Mouse (Mus musculus) left cerebral cortex, postnatal 36 days (tissue): ENCODE data around the gene Pxylp1. TPM values are rescaled to one million over a fixed set of nuclear protein-coding genes. Genes with fewer than 3 reads are reported as not detected.
"Not testable (repeated sequence)": the region's sequence is repeated elsewhere in the genome, so short reads cannot be mapped to it uniquely, and the experiment has no call there.

Experiments used
- DNase-seq, 2 experiments: peaks; one replicate each; pipeline ENCODE4 v3.0.0; 2021 to 2022; ENCODE audit warnings: low spot score in 2 of 2, mixed read lengths in 1 of 2
- intact Hi-C: fragments of 180-260 bp; cut with DNase I; formaldehyde crosslinking; loops from one replicate; pipeline ENCODE4 v1.15.1; 2025
- total RNA-seq, 2 experiments: library from RNA; stranded (reverse); gene quantifications; 2 replicates each; pipeline ENCODE4 v1.2.3; 2021

Gene Pxylp1
- 10 to 100 TPM; 17.1 to 17.6 TPM for total RNA-seq

GRCm38 (mm10) chr9:96892546-96892945 lies at the start of gene Pxylp1:
Gene Pxylp1, minus strand, starts transcription at chr9:96892669.
- intact Hi-C loops, result no loop called here
- no peak for DNase-seq

GRCm38 (mm10) chr9:96938887-96939286 lies 46.4 kb upstream of the Pxylp1 start:
- intact Hi-C loops, result no loop called here
- no peak for DNase-seq

- DNase-seq, intact Hi-C loops: not testable (repeated sequence)
These were observed 44.0 kb upstream of the Pxylp1 start for GRCm38 (mm10) chr9:96936427-96936826.

- DNase-seq, result no peak
- intact Hi-C loops, result no loop called here
These were observed 43.3 kb upstream of the Pxylp1 start for GRCm38 (mm10) chr9:96935556-96936300.

- intact Hi-C loops, result no loop called here
These were observed 42.3 kb upstream of the Pxylp1 start for GRCm38 (mm10) chr9:96934816-96935215.

GRCm38 (mm10) chr9:96932751-96933150 lies 40.3 kb upstream of the Pxylp1 start:
- DNase-seq, result no peak

More at GRCm38 (mm10) chr9:96934816-96935215, 42.3 kb upstream of the Pxylp1 start:
- DNase-seq, result no peak

GRCm38 (mm10) chr9:96923577-96924316 lies 31.3 kb upstream of the Pxylp1 start:
- intact Hi-C loops, result no loop called here
- DNase-seq, result no peak

More at GRCm38 (mm10) chr9:96932751-96933150, 40.3 kb upstream of the Pxylp1 start:
- intact Hi-C loops, result no loop called here

GRCm38 (mm10) chr9:96923119-96923518 lies 30.6 kb upstream of the Pxylp1 start:
- intact Hi-C loops, result no loop called here
- DNase-seq, result no peak

- intact Hi-C loops, result loop anchor here (1.0 to 2.0 kb wide), 3 partner anchors 44 to 245 kb away; no protein-coding TSS in a partner anchor
- DNase-seq, result peak; percentile 95 to 97
These were observed 24.4 kb upstream of the Pxylp1 start for GRCm38 (mm10) chr9:96916620-96917538.

GRCm38 (mm10) chr9:96916076-96916475 lies 23.6 kb upstream of the Pxylp1 start:
- DNase-seq, result no peak
- intact Hi-C loops, result loop anchor here (1.0 to 2.0 kb wide), 3 partner anchors 45 to 246 kb away; no protein-coding TSS in a partner anchor

- DNase-seq, result no peak
- intact Hi-C loops, result no loop called here
These were observed 22.4 kb upstream of the Pxylp1 start for GRCm38 (mm10) chr9:96914851-96915250.

GRCm38 (mm10) chr9:96914005-96914404 lies 21.5 kb upstream of the Pxylp1 start:
- DNase-seq, result no peak
- intact Hi-C loops, result no loop called here

- intact Hi-C loops, result no loop called here
- DNase-seq, result no peak
These were observed 17.0 kb upstream of the Pxylp1 start for GRCm38 (mm10) chr9:96909503-96909902.

- intact Hi-C loops, result no loop called here
- no peak for DNase-seq
These were observed 16.3 kb upstream of the Pxylp1 start for GRCm38 (mm10) chr9:96908737-96909136.

GRCm38 (mm10) chr9:96904360-96905355 lies 12.2 kb upstream of the Pxylp1 start:
- DNase-seq, result no peak
- intact Hi-C loops, result no loop called here

GRCm38 (mm10) chr9:96899717-96900116 lies 7.2 kb upstream of the Pxylp1 start:
- DNase-seq, result no peak
- intact Hi-C loops, result no loop called here

- no peak for DNase-seq
- intact Hi-C loops, result no loop called here
These were observed 6.5 kb upstream of the Pxylp1 start for GRCm38 (mm10) chr9:96899004-96899403.

GRCm38 (mm10) chr9:96896690-96897089 lies 4.2 kb upstream of the Pxylp1 start:
- no peak for DNase-seq
- intact Hi-C loops, result no loop called here

- DNase-seq, result no peak
- intact Hi-C loops, result no loop called here
These were observed 1.1 kb upstream of the Pxylp1 start for GRCm38 (mm10) chr9:96893582-96893981.
